ENCODE assay signal across 25 mouse cellular contexts in the genomic region with DNA sequence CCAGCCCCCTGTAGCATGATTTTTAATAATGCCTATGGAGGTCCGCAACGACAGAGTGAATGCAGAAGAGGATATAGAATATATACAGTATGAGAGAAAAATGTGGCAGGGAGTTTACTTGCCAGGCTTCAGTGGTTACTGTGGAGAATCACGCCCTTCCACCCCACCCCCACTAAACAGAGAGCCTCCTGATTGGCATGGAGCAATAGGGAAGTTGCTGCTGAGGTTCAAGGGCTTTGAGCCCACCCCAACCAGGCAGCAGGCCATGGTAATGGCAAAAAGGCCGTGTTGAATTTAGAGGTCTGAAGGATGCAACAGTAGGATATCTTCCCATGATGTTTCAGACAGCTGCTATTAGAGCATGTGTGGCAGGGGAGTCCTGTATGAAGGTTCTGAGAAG. TPM values are rescaled to one million over a fixed set of nuclear protein-coding genes. Genes with fewer than 3 reads are reported as not detected.
A peak's percentile ranks its signal among the peaks of the same experiment; 100 is the strongest.
DNase-seq lines count a peak whose midpoint lies in the region; ATAC-seq lines count a peak whose summit lies in the region.
"Had no signal": no experiment of that assay in that cellular context is flagged by ENCODE, and none has a peak within 500 bp of the region (broad histone marks: within the 10 kb centered on the region; RNA-seq: fewer than 3 reads in every experiment).

No protein-coding gene starts in this region.

- H3K27me3 ChIP-seq in kidney, embryonic 15.5 days = no peaks in the 10 kb centered on the region
- H3K27me3 ChIP-seq: embryonic facial prominence, embryonic 12.5 days; forebrain, embryonic 13.5 days; forebrain, embryonic 15.5 days had no signal

- H3K4me1 ChIP-seq in kidney, embryonic 15.5 days = no peaks in the 10 kb centered on the region
- H3K4me1 ChIP-seq: embryonic facial prominence, embryonic 10.5 days; embryonic facial prominence, embryonic 12.5 days; forebrain, embryonic 13.5 days; forebrain, embryonic 15.5 days had no signal

- peak; percentile 95 for ATAC-seq in granulocyte monocyte progenitor cell, adult 5-6 weeks (replicated peaks; ENCODE audit: poor library complexity, severe bottlenecking)
- ATAC-seq in megakaryocyte, adult 5-6 weeks (ENCODE audit: poor library complexity, severe bottlenecking) = peak; percentile 49; the same call in 1 of the 2 replicates
- ATAC-seq in kidney, embryonic 15.5 days (replicated peaks; ENCODE audit: low FRiP score) = no peak
- ATAC-seq: activated CD4-positive, CD25-positive, alpha-beta regulatory T cell, adult 4 months; forebrain, embryonic 13.5 days; forebrain, embryonic 15.5 days; forebrain, postnatal 0 days; Patski had no signal

- intact Hi-C loops in left cerebral cortex, postnatal 4 days (cut with DNase I) = no loop called here

- no peaks in the 10 kb centered on the region for H3K36me3 ChIP-seq in kidney, embryonic 15.5 days
- H3K36me3 ChIP-seq: embryonic facial prominence, embryonic 10.5 days; embryonic facial prominence, embryonic 12.5 days; forebrain, embryonic 15.5 days had no signal

- H3K4me3 ChIP-seq in kidney, embryonic 15.5 days (replicated peaks) = no peak overlapping the region
- H3K4me3 ChIP-seq: embryonic facial prominence, embryonic 10.5 days; embryonic facial prominence, embryonic 12.5 days; forebrain, embryonic 13.5 days; forebrain, embryonic 15.5 days had no signal

- 81% methylated on average over 4 of the region's 4 CpGs for WGBS in kidney, embryonic 15.5 days

- no peak overlapping the region for H3K9ac ChIP-seq in kidney, embryonic 15.5 days
- H3K9ac ChIP-seq: embryonic facial prominence, embryonic 12.5 days; forebrain, embryonic 13.5 days; forebrain, embryonic 15.5 days; forebrain, postnatal 0 days had no signal

- no peaks in the 10 kb centered on the region for H3K9me3 ChIP-seq in kidney, embryonic 15.5 days (replicated peaks)
- H3K9me3 ChIP-seq: embryonic facial prominence, embryonic 10.5 days; embryonic facial prominence, embryonic 12.5 days; forebrain, embryonic 13.5 days; forebrain, embryonic 15.5 days had no signal

- no peak overlapping the region for H3K4me2 ChIP-seq in kidney, embryonic 15.5 days
- H3K4me2 ChIP-seq: embryonic facial prominence, embryonic 12.5 days; forebrain, embryonic 13.5 days; forebrain, embryonic 15.5 days had no signal

- no peak overlapping the region for H3K27ac ChIP-seq in kidney, embryonic 15.5 days
- H3K27ac ChIP-seq: embryonic facial prominence, embryonic 10.5 days; embryonic facial prominence, embryonic 12.5 days; forebrain, embryonic 13.5 days; forebrain, embryonic 15.5 days had no signal

- peak; percentile 5 for DNase-seq in c-Kit-positive CD71-negative TER-119-negative erythroid progenitor cells, embryonic 14.5 days (ENCODE audit: low read depth)
- no peak for DNase-seq in frontal cortex, postnatal 14 days (ENCODE audit: low spot score in 2 of 2)
- DNase-seq in gastrocnemius, postnatal 10 days = no peak
- DNase-seq in left cerebral cortex, postnatal 4 days = no peak
- DNase-seq: adrenal gland, adult 8-10 months; adrenal gland, postnatal 14 days; adrenal gland, postnatal 36 days; cerebellum, adult 11 months; cerebellum, adult 18-20 months; cerebellum, adult 8-10 months; cerebellum, adult 9-11 months; cerebellum, postnatal 14 days; cerebellum, postnatal 36 days; forebrain, postnatal 0 days had no signal

RNA-seq across cellular contexts. Expression of gene Map6d1, which starts 30.2 kb away (rescaled TPM):
- total RNA-seq in granulocyte monocyte progenitor cell, adult 5-6 weeks (2014; fragmentation: Nextera tagmentation) = not detected in 2 replicates
- total RNA-seq in granulocyte monocyte progenitor cell, adult 5-6 weeks (2017) = not detected in 2 replicates
- total RNA-seq in megakaryocyte, adult 5-6 weeks (2015) = not detected in 2 replicates
- not detected in 2 replicates for total RNA-seq in megakaryocyte, adult 5-6 weeks (2017)
- total RNA-seq in gastrocnemius, postnatal 10 days (2021) = 1 to 10 TPM; 1.3 to 1.8 TPM
- polyA plus RNA-seq in kidney, embryonic 15.5 days (2015; fragmentation: Nextera tagmentation; extraction: Ambion mirVana) = 0.74 and 0.85 TPM in 2 replicates
- total RNA-seq in left cerebral cortex, postnatal 4 days (2021) = 1 to 10 TPM; 8.4 to 9.0 TPM

RNA-seq across cellular contexts. Expression of gene Parl, which starts 30.8 kb away (rescaled TPM):
- 144 and 145 TPM in 2 replicates for total RNA-seq in granulocyte monocyte progenitor cell, adult 5-6 weeks (2014; fragmentation: Nextera tagmentation)
- total RNA-seq in granulocyte monocyte progenitor cell, adult 5-6 weeks (2017) = 180 and 240 TPM in 2 replicates
- total RNA-seq in megakaryocyte, adult 5-6 weeks (2015) = 95.2 and 99.9 TPM in 2 replicates
- 181 and 196 TPM in 2 replicates for total RNA-seq in megakaryocyte, adult 5-6 weeks (2017)
- total RNA-seq in gastrocnemius, postnatal 10 days (2021) = 10 to 100 TPM; 83.2 to 83.4 TPM
- polyA plus RNA-seq in kidney, embryonic 15.5 days (2015; fragmentation: Nextera tagmentation; extraction: Ambion mirVana) = 87.8 and 99.9 TPM in 2 replicates
- 10 to 100 TPM; 68.6 to 69.6 TPM for total RNA-seq in left cerebral cortex, postnatal 4 days (2021)

RNA-seq across cellular contexts. Expression of gene Cyp2ab1, which starts 53.9 kb away (rescaled TPM):
- total RNA-seq in granulocyte monocyte progenitor cell, adult 5-6 weeks (2014; fragmentation: Nextera tagmentation) = 2.2 TPM in 1 of 2 replicates, not detected in the other
- 0.26 TPM in 1 of 2 replicates, not detected in the other for total RNA-seq in granulocyte monocyte progenitor cell, adult 5-6 weeks (2017)
- total RNA-seq in megakaryocyte, adult 5-6 weeks (2015) = 9.3 and 9.5 TPM in 2 replicates
- 11.3 and 12.0 TPM in 2 replicates for total RNA-seq in megakaryocyte, adult 5-6 weeks (2017)
- total RNA-seq in gastrocnemius, postnatal 10 days (2021) = not detected
- polyA plus RNA-seq in kidney, embryonic 15.5 days (2015; fragmentation: Nextera tagmentation; extraction: Ambion mirVana) = not detected in 2 replicates
- total RNA-seq in left cerebral cortex, postnatal 4 days (2021) = not detected
- total RNA-seq: forebrain, postnatal 0 days had no signal
- polyA plus RNA-seq: activated CD4-positive, CD25-positive, alpha-beta regulatory T cell, adult 4 months; cortical plate, adult 2 months; embryonic facial prominence, embryonic 10.5 days; embryonic facial prominence, embryonic 12.5 days; forebrain, embryonic 11.5 days; forebrain, embryonic 13.5 days; forebrain, embryonic 15.5 days; forebrain, postnatal 0 days had no signal
